Mouse (Mus musculus): Measurements from ENCODE around the gene Wdr95. TPM values are rescaled to one million over a fixed set of nuclear protein-coding genes. Genes with fewer than 3 reads are reported as not detected.

Gene Wdr95
- total RNA-seq, 2 experiments from 2014 or later = 0.12 to 0.13 TPM

- no peak for DNase-seq (ENCODE audit: low spot score in 2 of 2)
These were observed 130.9 kb downstream of the Wdr95 start for GRCm38 (mm10) chr5:149659414-149659780.

GRCm38 (mm10) chr5:149661428-149661827, 132.9 kb downstream of the Wdr95 start:
- DNase-seq (ENCODE audit: low spot score in 2 of 2) = no peak

Other genes with a start within 250 kb of the Wdr95 start
- 1 to 10 TPM; 3.2 to 3.6 TPM for gene Medag, start 116.9 kb upstream of the Wdr95 start, total RNA-seq (2021)
- not detected for gene Tex26, start 89.0 kb upstream of the Wdr95 start, total RNA-seq (2021)
- 100 to 1,000 TPM; 380 to 402 TPM for gene Hsph1, start 107.7 kb downstream of the Wdr95 start, total RNA-seq (2021)
- gene B3glct, start 149.6 kb downstream of the Wdr95 start, total RNA-seq (2021) = 10 to 100 TPM; 12.2 to 14.2 TPM